Mouse (Mus musculus): ENCODE measurements at regions not wholly inside any gene's neighbourhood (a gene's known extent, or its start where the extent isn't known, plus 50 kb on each side); places are given as distances from the start of the nearest gene placed in this dataset.

- intact Hi-C loops (cut with DNase I), result no loop called here
- TF ChIP-seq CTCF (IDR thresholded peaks at IDR 0.05), result no peak
- no peak for DNase-seq
- no peak overlapping the region for H3K27ac ChIP-seq
- H3K4me3 ChIP-seq, result no peak overlapping the region
These were observed 157.8 kb upstream of the Nabp1 start for GRCm38 (mm10) chr1:51635881-51636515.

- intact Hi-C loops (cut with DNase I), result no loop called here
- Histone ChIP-seq H3K4me3 (no peak overlapping the region), H3K27ac (no peak overlapping the region)
- DNase-seq, result no peak
- TF ChIP-seq CTCF (IDR thresholded peaks at IDR 0.05), result no peak
These were observed 155.6 kb upstream of the Nabp1 start for GRCm38 (mm10) chr1:51633795-51634194.

DNA sequence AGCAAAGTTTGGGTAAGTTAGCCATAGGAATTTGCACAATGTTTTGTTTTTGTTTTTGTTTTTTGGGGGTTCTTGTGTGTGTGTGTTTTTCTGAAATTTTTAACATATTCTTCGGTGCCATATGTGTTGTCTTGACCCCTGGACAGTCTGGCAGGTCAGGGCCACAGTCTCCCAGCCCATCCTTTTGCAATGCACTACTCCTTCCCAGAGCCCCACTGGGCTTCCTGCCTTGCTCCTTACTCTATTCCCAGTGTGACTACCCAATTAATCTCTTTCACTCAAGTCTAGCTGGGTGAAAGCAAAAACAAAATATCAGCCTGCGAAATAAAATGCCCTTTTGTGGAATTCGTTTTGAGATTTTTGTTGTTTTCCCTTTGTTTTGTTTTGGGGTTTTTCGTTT lies 154.6 kb upstream of the Nabp1 start:
- intact Hi-C loops (cut with DNase I), result no loop called here
- DNase-seq, result no peak
- H3K27ac ChIP-seq, result no peak overlapping the region
- H3K4me3 ChIP-seq, result no peak overlapping the region
- no peak for TF ChIP-seq CTCF (IDR thresholded peaks at IDR 0.05)

GRCm38 (mm10) chr1:51629848-51630247 lies 151.6 kb upstream of the Nabp1 start:
- no peak for TF ChIP-seq CTCF (IDR thresholded peaks at IDR 0.05)
- intact Hi-C loops (cut with DNase I), result no loop called here
- DNase-seq, result no peak
- no peak overlapping the region for H3K4me3 ChIP-seq
- no peak overlapping the region for H3K27ac ChIP-seq

- TF ChIP-seq CTCF (IDR thresholded peaks at IDR 0.05), result no peak
- H3K27ac ChIP-seq, result no peak overlapping the region
- intact Hi-C loops (cut with DNase I), result no loop called here
- no peak for DNase-seq
- no peak overlapping the region for H3K4me3 ChIP-seq
These were observed 150.0 kb upstream of the Nabp1 start for GRCm38 (mm10) chr1:51628137-51628793.

DNA sequence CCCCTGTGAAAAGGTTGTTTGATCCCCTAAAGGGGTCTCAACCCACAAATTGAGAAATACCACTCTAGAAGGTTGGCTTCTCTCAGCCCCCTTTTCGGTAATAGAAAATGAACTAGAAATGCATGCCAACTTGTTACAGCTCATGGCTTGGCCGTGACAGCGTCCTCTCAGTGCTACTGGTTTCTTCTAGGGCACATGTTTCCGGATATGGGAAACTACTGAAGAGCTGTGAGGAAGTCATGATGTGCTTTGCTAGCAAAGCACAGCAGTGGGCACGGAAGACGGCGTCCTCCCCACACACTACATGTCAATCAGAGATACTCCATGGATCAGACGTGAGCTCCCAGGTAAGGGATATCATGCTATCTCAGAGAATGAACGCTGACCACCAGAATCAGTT lies 148.1 kb upstream of the Nabp1 start:
- no peak for TF ChIP-seq CTCF (IDR thresholded peaks at IDR 0.05)
- intact Hi-C loops (cut with DNase I), result no loop called here
- Histone ChIP-seq H3K4me3 (no peak overlapping the region), H3K27ac (no peak overlapping the region)
- DNase-seq, result no peak

DNA sequence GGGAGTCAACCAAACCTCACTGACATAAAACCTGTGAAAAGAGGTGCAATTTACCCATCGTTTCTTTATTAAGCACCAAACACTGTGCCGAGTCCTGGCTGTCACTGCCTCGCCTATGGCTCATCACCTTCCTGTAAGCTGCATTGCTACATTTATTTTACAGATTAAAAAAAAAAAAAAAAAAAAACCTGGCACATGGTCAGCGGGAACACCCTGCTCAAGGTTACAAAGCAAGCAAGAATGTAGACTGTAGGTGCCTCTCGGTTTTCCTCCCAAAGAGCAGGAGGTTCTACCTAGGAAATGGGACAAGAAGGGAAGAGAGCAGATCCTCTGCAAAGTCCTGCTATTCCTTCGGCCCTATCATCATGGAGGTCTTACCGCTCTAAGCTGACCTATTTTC lies 146.9 kb upstream of the Nabp1 start:
- no peak overlapping the region for H3K27ac ChIP-seq
- no peak for DNase-seq
- TF ChIP-seq CTCF (IDR thresholded peaks at IDR 0.05), result no peak
- intact Hi-C loops (cut with DNase I), result no loop called here
- H3K4me3 ChIP-seq, result no peak overlapping the region

DNA sequence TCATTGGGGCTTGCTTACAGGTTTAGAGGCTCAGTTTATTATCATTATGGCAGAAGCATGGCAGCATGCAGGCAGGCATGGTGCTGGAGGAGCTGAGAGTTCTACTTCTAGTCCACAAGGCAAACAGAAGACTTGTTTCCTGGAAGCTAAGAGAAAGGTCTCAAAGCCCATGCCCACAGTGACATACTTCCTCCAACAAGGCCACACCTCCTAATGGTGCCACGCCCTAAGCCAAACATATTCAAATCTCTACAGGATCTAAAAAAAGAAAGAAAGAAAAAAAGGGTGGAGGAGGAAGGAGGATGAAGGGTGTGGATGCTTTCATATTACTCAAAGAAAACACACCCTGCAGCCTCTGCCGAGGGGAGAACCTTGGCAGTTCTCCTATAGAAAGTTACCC lies 146.3 kb upstream of the Nabp1 start:
- Histone ChIP-seq H3K27ac (no peak overlapping the region), H3K4me3 (no peak overlapping the region)
- no peak for TF ChIP-seq CTCF (IDR thresholded peaks at IDR 0.05)
- DNase-seq, result no peak
- intact Hi-C loops (cut with DNase I), result no loop called here

DNA sequence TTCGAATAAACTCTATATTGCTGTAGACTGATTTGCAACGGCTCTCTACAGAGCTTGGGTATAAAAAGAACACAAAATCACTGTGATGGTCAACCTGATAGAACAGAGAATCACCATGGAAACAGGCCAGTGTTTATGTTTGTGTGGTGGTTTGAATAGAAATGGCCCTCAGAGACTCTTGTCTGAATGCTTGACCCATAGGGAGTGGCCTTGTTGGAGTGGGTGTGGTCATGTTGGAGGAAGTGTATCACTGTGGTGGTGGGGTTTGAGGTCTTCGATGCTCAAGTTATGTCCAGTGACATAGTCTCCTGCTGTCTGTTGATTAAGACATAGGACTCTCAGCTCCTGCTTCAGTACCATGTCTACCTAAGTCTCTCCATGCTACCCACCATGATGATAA lies 144.8 kb upstream of the Nabp1 start:
- intact Hi-C loops (cut with DNase I), result no loop called here
- TF ChIP-seq CTCF (IDR thresholded peaks at IDR 0.05), result no peak
- no peak overlapping the region for H3K4me3 ChIP-seq

GRCm38 (mm10) chr1:51622181-51622862 lies 144.1 kb upstream of the Nabp1 start:
- no peak for TF ChIP-seq CTCF (IDR thresholded peaks at IDR 0.05)
- no peak overlapping the region for H3K27ac ChIP-seq
- H3K4me3 ChIP-seq, result no peak overlapping the region
- no peak for DNase-seq
- intact Hi-C loops (cut with DNase I), result no loop called here

More for the DNA sequence above, 144.8 kb upstream of the Nabp1 start:
- H3K27ac ChIP-seq, result no peak overlapping the region
- no peak for DNase-seq

GRCm38 (mm10) chr1:51621062-51621461 lies 142.8 kb upstream of the Nabp1 start:
- no peak overlapping the region for H3K27ac ChIP-seq
- intact Hi-C loops (cut with DNase I), result no loop called here
- no peak for TF ChIP-seq CTCF (IDR thresholded peaks at IDR 0.05)
- DNase-seq, result no peak
- no peak overlapping the region for H3K4me3 ChIP-seq

DNA sequence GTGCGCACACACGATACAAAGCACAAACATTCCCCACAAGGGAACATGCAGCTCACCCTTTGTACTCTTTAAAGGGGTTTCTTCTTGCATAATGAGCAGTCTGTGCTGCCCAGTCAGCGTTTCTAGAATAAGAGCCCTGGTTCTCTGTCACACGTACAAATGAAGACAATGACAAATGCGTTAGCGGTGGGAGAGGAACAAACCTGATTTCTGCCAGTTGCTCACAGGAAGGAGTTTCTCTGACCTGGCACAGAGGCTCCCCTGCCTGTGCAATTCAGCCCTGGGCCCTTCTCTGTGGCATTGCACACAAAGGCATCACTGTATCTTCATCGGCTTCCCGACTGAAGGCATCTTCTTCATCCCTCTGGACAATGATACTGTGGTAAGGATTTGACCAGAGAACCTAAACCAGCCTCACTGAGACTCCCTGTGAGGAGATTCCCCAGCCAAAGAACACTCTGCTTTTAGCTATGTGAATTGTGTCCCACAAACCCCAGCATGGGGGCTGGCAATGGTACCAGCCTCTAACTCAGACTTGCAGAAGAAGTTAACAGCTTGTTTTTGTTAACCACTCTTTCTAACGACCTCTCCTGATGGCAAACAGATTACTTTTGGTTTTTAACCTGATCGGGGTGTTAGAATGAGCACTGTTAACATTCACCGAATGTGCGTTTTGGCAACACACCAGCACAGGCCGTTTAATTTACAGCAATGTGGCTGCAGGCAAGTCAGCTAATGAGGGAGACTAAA lies 139.5 kb upstream of the Nabp1 start:
- Histone ChIP-seq H3K27ac (no peak overlapping the region), H3K4me3 (no peak overlapping the region)
- TF ChIP-seq CTCF (IDR thresholded peaks at IDR 0.05), result no peak
- DNase-seq, result no peak
- intact Hi-C loops (cut with DNase I), result no loop called here

DNA sequence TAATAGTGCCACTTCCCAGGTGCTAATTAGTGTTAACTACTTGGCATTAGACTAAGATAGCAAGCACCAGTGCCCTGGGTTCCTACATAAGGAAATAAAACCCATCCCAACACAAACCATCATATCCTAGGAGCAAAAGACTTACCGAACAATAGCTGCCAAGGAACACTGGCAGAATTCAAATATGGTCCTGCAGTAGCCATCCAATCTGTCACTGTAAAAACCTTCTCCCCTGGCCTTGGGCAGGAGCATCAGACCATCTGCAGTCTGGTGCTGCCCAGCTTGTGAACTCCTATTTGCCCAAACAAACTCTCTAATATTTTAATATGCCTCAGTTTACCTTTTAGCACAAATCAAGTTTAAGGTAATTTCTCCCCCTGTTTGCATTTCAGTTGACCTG lies 137.9 kb upstream of the Nabp1 start:
- intact Hi-C loops (cut with DNase I), result no loop called here
- Histone ChIP-seq H3K27ac (no peak overlapping the region), H3K4me3 (no peak overlapping the region)
- DNase-seq, result no peak
- TF ChIP-seq CTCF (IDR thresholded peaks at IDR 0.05), result no peak
